Mouse (Mus musculus) G1E (cell line): ENCODE measurements at regions not wholly inside any gene's neighbourhood (a gene's known extent, or its start where the extent isn't known, plus 50 kb on each side); places are given as distances from the start of the nearest gene placed in this dataset.

Experiments used
- CTCF ChIP-seq: IDR thresholded peaks from 2 replicates; pipeline ENCODE4 v1.5.1; 2012; ENCODE audit warnings: low read depth, low read length, inconsistent platforms, mixed read lengths
- GATA1 ChIP-seq: IDR thresholded peaks from 2 replicates; pipeline ENCODE4 v1.6.1; 2012; ENCODE audit warnings: borderline replicate concordance, low read length, inconsistent platforms, mixed read lengths
- POLR2AphosphoS5 ChIP-seq: IDR thresholded peaks from 2 replicates; pipeline ENCODE4 v1.6.1; 2012; ENCODE audit warnings: low read depth, low read length, inconsistent platforms; ENCODE audit not compliant: insufficient replicate concordance
- TAL1 ChIP-seq: conservative IDR thresholded peaks from 2 replicates; pipeline ENCODE4 v1.6.1; 2012; ENCODE audit warnings: low read depth, low read length, inconsistent platforms, mixed read lengths

DNA sequence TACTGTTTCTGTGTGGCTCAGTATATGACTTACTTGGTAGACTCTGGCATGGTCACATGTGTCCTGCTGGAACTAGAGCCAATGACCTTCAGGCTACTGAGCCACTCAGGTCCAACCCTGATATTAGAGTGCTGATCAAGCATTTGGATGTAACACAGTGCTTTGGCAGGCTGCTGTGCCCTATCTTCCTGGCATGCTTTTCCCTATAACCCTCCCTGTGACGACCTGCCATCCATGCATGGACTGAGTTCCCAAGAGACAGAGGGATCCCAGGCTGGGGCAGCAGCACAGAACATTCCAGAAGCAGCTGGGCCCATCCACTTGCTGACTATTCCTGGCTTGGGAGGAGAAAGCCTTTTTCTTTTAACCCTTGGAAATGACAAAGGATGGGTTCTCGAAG, 451.4 kb downstream of the Cd83 start:
- TF ChIP-seq CTCF: no peak
- no peak for TF ChIP-seq POLR2AphosphoS5
- no peak for TF ChIP-seq TAL1
- TF ChIP-seq GATA1: no peak
